Mouse (Mus musculus): ENCODE measurements around the gene Pxmp4. TPM values are rescaled to one million over a fixed set of nuclear protein-coding genes. Genes with fewer than 3 reads are reported as not detected.

Gene Pxmp4
- total RNA-seq, 2 experiments from 2014 or later = 24.2 to 27.1 TPM

GRCm38 (mm10) chr2:154549127-154549885, 54.2 kb downstream of the Pxmp4 start:
- ATAC-seq (ENCODE audit: poor library complexity, severe bottlenecking) = peak; percentile 72

- no peak for ATAC-seq (ENCODE audit: poor library complexity, severe bottlenecking)
Observed at GRCm38 (mm10) chr2:154548688-154549087, 54.8 kb downstream of the Pxmp4 start.

- no peak for ATAC-seq (ENCODE audit: poor library complexity, severe bottlenecking)
Observed at GRCm38 (mm10) chr2:154546711-154547110, 56.8 kb downstream of the Pxmp4 start, which contains the start of gene 1700003F12Rik. TSS of gene 1700003F12Rik (plus strand) at chr2:154547085.

GRCm38 (mm10) chr2:154543567-154544347, 59.8 kb downstream of the Pxmp4 start:
- no peak for ATAC-seq (ENCODE audit: poor library complexity, severe bottlenecking)

GRCm38 (mm10) chr2:154541630-154542029, 61.9 kb downstream of the Pxmp4 start:
- ATAC-seq (ENCODE audit: poor library complexity, severe bottlenecking) = no peak

- peak; percentile 78 for ATAC-seq (ENCODE audit: poor library complexity, severe bottlenecking)
Observed at GRCm38 (mm10) chr2:154539720-154540119, 63.8 kb downstream of the Pxmp4 start.

- no peak for ATAC-seq (ENCODE audit: poor library complexity, severe bottlenecking)
Observed at GRCm38 (mm10) chr2:154538710-154539109, 64.8 kb downstream of the Pxmp4 start.

GRCm38 (mm10) chr2:154538310-154538709, 65.2 kb downstream of the Pxmp4 start:
- no peak for ATAC-seq (ENCODE audit: poor library complexity, severe bottlenecking)

Other genes with a start within 250 kb of the Pxmp4 start
- gene Cdk5rap1, start 230.7 kb downstream of the Pxmp4 start, total RNA-seq (2015) = 6.5 and 9.8 TPM in 2 replicates
- 12.9 and 13.5 TPM in 2 replicates for gene Cdk5rap1, start 230.7 kb downstream of the Pxmp4 start, total RNA-seq (2017)
- gene Snta1, start 195.6 kb downstream of the Pxmp4 start, total RNA-seq (2015) = 0.22 and 0.62 TPM in 2 replicates
- 1.1 and 1.4 TPM in 2 replicates for gene Snta1, start 195.6 kb downstream of the Pxmp4 start, total RNA-seq (2017)
- 13.7 and 19.1 TPM in 2 replicates for gene Cbfa2t2, start 167.2 kb downstream of the Pxmp4 start, total RNA-seq (2015)
- 7.5 and 22.8 TPM in 2 replicates for gene Cbfa2t2, start 167.2 kb downstream of the Pxmp4 start, total RNA-seq (2017)
- gene 1700003F12Rik, start 56.6 kb downstream of the Pxmp4 start, total RNA-seq (2015) = not detected in 2 replicates
- gene 1700003F12Rik, start 56.6 kb downstream of the Pxmp4 start, total RNA-seq (2017) = not detected in 2 replicates
- 0.11 TPM in 1 of 2 replicates, not detected in the other for gene Actl10, start 51.9 kb downstream of the Pxmp4 start, total RNA-seq (2015)
- gene Actl10, start 51.9 kb downstream of the Pxmp4 start, total RNA-seq (2017) = 0.15 TPM in 1 of 2 replicates, not detected in the other
- 0.78 and 1.6 TPM in 2 replicates for gene Necab3, start 44.8 kb downstream of the Pxmp4 start, total RNA-seq (2015)
- 1.8 and 2.2 TPM in 2 replicates for gene Necab3, start 44.8 kb downstream of the Pxmp4 start, total RNA-seq (2017)
- gene E2f1, start 33.8 kb downstream of the Pxmp4 start, total RNA-seq (2015) = 14.3 and 16.2 TPM in 2 replicates
- gene E2f1, start 33.8 kb downstream of the Pxmp4 start, total RNA-seq (2017) = 7.7 and 9.3 TPM in 2 replicates
- 2.2 and 2.3 TPM in 2 replicates for gene Zfp341, start 9.6 kb upstream of the Pxmp4 start, total RNA-seq (2015)
- gene Zfp341, start 9.6 kb upstream of the Pxmp4 start, total RNA-seq (2017) = 1.5 and 1.8 TPM in 2 replicates
- gene 4930519P11Rik, start 9.7 kb upstream of the Pxmp4 start, total RNA-seq (2015) = 2.7 TPM in 1 of 2 replicates, not detected in the other
- 0.85 TPM in 1 of 2 replicates, not detected in the other for gene 4930519P11Rik, start 9.7 kb upstream of the Pxmp4 start, total RNA-seq (2017)
- 117 and 122 TPM in 2 replicates for gene Chmp4b, start 48.0 kb upstream of the Pxmp4 start, total RNA-seq (2015)
- gene Chmp4b, start 48.0 kb upstream of the Pxmp4 start, total RNA-seq (2017) = 166 and 187 TPM in 2 replicates
- not detected in 2 replicates for gene Gm14214, start 166.3 kb upstream of the Pxmp4 start, total RNA-seq (2015)
- gene Gm14214, start 166.3 kb upstream of the Pxmp4 start, total RNA-seq (2017) = not detected in 2 replicates
- gene Raly, start 187.4 kb upstream of the Pxmp4 start, total RNA-seq (2015) = 86.8 and 92.8 TPM in 2 replicates
- gene Raly, start 187.4 kb upstream of the Pxmp4 start, total RNA-seq (2017) = 164 and 176 TPM in 2 replicates
- gene a, start 187.7 kb upstream of the Pxmp4 start, total RNA-seq (2015) = 0.39 TPM in 1 of 2 replicates, not detected in the other
- gene a, start 187.7 kb upstream of the Pxmp4 start, total RNA-seq (2017) = not detected in 2 replicates